Mouse (Mus musculus) fat pad, adult 2 months (tissue): ENCODE data around the gene Spred3.
"Not testable (repeated sequence)": the region's sequence is repeated elsewhere in the genome, so short reads cannot be mapped to it uniquely, and the experiment has no call there.

Experiments used
- DNase-seq: peaks from one replicate; pipeline ENCODE4 v3.0.0-alpha.2; 2011; ENCODE audit warnings: low read depth, low spot score; ENCODE audit errors: extremely low read depth

The Spred3 gene

DNA sequence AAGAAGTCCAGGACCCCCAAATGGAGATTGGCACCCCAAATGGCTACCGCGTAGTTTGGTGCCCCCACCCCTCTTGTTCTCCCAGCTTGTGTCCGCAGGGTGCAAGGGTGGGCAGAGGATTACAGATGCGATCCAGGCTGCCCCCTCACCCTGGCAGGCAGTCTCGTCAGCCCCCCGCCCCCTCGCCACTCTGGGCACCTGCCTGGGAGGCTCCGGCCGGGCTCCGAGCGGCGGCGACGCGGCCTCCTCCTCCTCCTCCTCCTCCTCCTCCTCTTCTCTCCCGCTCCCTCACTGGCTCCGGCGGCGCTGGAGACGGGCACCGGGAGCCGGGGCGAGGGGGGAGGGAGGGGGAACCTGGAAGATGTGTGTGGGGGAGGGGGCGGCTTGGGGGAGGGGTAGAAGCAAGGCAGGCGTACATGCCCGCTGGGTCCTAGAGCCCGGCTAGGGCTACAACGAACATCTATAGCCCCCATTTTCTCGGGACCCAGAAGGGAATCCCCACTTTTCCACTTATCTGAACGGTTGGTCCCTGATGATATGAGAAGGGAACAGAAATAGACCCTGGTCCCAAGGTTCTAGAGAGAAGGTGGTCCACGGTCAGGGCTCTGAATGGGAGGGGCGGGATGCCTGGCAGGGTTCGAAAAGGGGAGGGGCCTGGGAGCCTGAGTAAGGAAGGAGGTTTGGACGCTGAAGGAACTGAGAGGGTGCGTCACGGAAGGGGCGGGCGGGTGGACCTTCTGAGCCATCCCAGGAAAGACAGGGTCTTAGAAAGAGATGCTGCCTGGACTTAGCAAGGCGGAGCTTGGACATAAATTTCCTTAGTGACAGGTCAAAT is 763 bp downstream of the Spred3 start:
- DNase-seq: no peak

DNA sequence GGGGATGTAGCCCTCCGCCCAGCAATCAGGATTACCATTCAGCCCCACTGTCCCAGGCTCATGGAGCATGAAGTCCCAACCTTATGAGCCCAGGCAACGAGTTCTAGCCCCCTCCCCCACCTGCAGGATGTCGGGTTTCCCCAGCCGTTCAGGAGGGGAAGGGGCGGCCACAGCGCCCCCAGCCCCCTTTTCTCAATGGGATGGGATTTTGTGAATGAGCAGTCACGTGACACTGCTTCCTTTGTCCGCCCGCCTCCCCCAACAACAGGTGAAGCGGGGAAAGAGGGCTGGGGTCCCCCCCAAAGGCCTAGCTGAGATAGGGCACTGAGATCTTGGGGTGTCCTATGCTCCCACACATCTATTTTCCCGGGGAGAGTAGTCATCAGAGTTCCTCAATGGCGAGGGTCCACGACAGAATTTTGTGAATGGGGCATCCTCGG is 1.4 kb downstream of the Spred3 start:
- DNase-seq: no peak

DNA sequence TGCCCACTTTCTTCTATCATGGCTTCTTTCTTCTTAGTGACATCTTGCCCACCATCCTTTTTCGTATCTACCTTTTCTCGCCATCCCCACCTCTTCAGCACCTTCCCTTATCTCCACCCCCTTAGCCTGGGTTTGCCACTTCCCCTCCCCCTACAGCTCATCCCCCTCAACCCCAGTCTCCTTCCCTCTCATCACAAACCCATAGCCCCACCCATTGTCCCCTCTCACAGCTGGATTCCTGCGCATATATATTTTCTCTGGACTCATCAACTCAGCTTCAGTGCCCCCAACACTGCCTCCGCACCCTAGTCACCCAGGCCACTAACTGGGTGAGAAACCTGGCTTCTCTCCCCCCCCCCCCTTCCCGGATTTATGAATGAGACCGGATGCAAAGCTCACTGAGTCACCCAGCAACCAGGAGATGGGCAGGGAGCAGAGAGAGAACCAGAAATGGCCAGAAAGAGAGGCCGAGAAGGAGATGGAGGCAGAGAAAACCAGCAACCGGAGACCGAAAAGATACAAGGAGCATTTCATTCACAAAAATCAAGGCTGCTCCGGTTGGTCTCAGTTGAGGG is 2.0 kb downstream of the Spred3 start:
- no peak for DNase-seq

DNA sequence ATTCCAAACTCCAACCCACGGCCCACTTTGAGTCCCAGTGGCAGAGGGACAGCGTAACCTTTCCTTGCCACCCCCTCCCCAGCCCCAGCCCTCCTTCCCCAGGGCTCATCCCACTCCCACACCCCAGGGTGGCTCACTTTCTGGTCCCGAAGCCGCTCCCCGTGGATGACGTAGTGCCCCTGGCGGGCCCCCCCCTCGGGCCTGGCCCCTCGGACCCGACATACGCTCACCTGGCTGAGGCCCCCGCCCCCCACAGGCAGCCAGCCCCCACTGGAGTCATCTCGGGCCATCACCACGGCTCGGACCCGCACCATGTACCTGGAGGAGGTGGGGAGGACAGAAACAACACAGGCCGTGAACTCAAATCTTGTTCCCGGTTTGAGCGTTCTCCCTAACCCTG is 2.6 kb downstream of the Spred3 start:
- no peak for DNase-seq

DNA sequence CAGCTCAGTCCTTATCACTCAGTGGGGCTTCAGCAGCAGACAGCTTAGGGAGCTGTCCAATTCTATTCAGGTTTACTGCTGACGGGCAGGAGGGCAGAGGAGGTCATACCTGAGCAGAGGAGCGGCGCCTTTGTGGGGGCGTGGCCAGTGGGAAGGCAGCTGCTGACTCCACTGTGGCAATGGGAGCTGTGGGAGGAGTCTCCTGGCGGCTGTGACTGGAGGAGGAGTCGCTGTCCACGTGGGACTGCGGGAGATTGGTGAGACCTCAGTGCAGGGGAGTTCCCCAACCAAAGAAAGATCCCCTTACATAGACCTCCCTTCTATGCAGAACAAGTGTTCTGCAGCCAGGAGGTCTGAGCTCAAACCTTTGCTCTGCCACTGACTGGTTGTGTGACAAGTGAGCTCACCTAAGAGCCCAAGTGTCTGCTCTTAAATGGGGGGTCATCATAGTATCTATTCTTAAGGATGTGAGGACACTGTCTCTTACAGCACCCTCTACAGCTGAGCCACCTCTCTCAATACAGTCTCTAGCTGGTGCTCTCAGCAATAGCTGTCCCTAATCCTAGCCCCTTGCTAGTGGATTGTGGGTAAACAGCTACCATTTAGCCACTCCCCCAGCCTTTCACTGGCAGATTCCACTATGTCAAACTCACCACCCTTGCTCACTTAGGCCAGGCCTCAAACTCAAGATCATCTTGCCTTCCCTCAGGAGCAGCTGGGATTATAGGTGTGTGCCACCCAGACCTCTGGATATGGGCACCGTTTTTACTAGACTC is 7.3 kb downstream of the Spred3 start:
- DNase-seq: no peak

DNA sequence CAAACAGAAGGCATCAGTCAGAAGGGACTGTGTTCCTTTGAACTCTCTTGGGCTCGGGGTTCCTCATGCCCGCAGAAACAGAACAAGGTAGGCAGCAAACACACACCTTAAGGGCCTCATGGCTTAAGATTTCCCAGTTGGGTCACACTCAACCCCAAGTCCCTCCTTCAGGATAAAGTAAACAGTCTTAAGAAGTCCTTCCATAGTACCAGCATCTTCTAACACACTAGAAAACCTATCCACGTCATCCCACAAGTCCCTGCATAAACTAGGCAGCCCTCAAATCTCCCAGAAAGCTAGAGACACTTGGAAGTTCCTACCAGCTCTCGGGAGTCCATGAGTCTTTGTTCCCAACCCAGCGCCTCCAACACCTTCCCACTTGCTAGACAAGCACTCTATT is 7.9 kb downstream of the Spred3 start:
- DNase-seq: no peak

DNA sequence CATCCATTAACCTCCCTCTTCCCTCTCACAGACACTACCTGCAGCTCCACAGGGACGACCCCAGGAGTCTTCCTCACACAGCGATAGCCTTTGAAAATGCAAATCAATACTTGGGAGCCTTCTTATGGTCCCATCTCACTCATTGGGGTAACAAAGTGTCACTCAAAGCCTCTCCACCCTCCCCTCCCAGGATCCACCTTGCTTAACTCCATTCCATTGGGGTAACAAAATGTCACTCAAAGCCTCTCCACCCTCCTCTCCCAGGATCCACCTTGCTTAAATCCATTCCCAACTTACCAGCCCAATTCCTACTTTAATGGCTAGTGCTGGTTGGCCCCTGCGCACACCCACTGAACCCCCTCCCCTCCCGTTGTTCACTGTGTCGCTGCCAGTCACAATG is 11.9 kb downstream of the Spred3 start:
- DNase-seq: no peak

DNA sequence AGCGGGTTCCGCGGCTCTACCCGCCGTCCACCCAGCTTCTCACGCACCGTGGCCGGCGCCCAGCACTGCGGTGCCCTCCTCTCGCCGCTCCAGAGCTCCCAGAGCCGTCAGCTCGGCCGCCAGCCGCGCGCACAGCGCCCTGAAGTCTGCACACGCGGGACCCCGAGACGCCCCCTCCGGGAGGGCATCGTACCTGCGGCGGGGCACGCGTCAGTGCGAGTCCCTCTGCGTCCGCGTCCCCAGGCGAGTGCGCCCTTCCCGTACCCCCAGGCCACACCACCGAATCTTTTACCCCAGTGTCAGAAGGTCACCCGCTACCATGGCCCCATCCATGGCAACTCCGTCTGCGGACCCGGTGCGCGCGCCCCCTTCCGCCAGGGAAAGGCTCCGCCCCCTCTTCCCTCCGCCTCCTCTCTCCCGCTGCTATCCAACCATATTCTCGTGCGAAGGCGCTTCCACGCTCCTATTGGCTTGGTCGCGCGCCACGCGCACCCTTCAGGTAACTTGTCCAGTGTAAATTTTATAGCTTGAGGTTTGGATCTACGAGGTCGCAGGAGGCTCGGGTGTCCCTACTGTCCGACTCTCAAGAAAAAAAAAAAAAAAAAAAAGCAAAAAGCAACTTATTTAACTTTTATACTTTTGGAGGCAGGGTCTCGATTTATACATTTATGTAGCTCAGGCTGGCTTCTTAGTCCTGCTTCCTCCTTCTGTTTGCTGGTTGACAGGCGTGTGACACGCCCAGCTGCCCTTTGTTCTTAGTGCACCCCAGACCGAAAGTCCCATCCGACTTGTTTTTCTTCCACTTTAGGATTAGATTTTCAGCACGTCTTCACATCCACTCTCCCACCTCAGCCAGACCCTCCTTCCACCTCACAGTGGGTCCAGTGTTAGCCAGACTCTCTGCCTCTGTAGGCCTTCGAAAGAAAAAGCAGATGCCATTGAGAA is 14.1 kb downstream of the Spred3 start, which contains the start of gene Fam98c:
Fam98c (minus strand) TSS at position 397 of the 945 bp plus-strand sequence.
- DNase-seq: no peak

DNA sequence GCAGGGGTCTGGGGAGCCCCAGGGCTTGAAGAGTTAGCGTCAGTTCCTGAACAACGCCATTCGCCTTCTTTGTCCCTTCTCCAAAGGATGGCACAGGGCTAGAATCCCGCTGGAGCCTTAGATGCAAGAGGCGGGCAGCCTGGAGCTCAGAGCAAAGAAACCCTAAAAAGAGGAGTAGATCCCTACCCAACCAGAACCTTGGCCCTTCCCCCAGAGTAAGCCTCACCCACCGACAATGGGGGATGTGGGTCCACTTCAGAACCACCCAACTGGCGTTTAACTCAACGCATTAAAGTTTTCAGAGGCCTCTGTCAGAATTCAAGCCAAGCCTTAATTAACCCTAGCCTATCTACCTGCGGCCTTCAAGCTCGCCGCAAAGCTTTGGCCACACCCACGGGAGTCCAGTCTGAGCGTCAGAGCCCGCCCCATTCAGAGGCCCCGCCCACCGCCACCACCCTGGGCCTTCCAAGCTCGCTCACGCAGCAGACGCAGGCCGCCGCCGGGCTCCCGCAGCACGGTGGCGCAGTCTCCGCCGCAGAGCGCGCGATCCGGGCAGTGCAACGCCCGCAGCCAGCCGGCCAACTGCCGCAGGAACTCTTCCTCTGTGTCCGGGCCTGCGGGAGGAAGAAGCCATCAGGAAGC is 14.9 kb downstream of the Spred3 start:
- no peak for DNase-seq

DNA sequence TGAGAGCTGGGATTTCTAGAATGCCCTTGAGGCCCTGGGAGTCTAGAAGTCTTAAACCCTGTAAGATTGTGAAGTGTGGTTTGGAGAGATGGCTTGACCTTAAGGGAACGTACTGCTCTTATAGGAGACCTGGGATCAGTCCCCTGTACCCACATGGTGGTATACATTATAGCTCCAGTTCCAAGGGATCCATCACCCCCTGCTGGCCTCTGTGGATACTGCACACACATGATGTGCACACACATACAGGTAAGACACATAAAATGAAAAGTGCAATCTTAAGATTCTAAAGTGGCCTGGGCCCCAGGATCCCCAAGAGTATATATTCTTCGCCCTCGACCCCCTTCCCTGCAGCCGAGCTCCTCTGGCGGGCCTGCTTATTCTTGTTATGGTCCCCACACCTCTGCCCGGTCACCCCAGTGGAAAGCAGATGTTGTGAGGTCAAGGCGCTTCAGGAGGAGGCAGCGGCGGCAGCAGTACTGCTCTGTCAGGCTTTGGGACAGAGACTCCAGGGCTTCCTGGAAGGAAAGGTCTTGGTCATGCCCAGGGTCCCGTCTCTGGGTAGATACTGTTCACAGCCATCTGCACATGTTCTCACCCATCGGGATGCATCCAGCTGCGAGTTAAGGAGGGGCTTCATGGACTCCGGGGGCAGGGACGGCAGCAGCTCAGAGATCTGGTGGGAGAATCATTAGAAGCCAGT is 16.0 kb downstream of the Spred3 start:
- DNase-seq: no peak

DNA sequence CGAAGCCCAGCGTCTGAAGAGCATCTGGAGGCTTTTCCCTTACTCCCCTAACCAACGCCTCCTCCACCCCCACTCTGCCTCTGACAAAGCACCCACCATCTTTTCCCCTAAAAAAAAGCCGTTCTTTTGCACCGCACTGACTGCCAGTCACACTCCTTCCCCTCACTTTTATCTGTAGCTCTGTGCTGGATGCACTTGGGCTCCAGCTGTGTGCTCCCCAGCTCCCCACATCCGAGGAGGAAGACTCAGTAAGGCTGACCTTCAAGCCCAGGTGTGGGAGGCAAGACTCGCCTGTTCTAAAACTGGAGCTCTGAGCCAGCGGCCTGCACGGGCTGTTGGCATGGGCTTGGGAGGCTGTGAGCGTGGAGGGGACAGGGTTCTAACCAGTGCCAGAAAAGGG is 18.7 kb downstream of the Spred3 start:
- no peak for DNase-seq

DNA sequence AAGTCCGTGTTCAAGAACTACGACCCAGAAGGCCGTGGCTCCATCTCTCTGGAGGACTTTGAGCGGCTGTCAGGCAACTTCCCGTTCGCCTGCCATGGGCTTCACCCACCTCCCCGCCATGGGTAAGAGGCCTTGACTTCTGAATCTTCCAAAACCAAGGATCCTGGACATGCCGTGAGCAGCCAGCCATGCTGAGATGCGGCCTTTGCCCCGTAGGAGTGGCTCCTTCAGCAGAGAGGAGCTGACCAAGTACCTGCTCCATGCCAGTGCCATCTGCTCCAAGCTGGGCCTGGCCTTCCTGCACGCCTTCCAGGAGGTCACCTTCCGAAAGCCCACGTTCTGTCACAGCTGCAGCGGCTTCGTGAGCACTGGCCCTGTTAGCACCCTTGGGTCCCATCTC is 21.4 kb downstream of the Spred3 start:
- DNase-seq: no peak

DNA sequence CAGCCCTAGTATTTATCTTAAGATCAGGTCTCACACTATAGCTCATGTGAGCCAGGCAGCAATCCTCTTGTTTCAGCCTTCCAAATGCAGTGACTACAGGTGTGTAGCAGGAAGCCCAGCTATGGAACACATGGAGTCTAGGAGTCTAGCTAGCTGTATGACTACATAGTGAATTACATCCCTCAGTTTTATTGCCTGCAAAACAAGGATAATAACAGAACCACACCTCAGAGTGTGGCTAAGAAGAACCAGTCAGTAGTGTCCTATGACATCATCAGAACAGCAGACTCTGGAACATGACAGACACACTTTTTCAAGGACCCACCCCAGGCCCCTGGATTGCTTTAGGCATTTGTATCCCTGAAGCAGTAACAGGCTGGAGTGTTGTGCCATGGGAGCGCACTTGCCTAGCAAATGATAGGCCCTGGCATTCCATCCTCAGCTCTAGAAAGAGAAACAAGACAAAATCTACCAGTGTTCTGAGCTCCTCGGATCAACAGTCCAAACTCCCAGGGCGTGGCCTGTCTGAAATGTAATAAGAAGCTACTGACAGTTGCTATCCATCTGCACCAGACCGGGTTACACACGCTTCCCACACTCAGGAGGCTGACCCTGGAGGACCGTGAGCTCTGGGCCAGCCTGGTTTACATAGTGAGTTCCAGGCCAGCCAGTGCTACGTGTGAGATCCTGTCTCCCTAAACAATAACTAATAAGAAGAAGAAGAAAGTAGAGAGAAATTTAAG is 23.4 kb downstream of the Spred3 start:
- DNase-seq: no peak

DNA sequence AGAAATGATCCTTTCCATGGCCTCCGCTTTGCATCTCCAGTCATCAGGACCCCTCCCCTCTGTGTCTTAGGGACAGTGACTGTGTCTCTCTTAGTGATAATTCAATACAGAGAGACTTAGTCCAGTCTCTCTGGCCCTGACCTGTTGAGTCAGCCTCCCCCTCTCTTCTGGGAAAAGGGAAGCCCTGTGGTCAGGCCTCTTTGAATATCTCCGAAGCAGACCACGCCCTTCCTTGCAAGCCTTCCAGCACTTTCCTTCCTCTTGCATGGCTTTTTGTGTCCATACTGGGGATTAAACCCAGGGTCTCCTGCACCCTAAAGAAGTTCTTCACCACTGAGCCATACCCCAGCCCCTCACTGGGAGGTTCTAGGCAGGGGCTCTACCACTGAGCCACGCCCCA is 26.2 kb downstream of the Spred3 start:
- no peak for DNase-seq

DNA sequence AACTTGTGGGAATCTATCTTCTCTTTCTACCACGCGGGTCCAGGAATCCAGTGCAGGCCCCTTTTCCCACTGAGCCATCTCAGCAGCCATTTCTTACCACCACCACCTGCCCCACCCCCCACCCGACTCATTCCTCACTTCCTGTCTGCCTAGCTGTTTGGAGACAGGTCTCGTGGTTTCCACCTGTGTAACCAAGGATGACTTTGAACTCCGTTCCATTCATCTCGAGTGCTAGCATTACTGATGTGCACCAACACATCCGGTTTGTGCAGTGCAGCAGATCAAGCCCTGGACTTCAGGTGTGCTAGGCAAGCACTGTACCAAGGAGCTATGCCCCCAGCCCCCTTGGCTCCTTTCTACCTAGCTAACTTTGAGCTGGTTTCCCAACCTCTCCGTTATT is 28.8 kb downstream of the Spred3 start:
- DNase-seq: no peak

DNA sequence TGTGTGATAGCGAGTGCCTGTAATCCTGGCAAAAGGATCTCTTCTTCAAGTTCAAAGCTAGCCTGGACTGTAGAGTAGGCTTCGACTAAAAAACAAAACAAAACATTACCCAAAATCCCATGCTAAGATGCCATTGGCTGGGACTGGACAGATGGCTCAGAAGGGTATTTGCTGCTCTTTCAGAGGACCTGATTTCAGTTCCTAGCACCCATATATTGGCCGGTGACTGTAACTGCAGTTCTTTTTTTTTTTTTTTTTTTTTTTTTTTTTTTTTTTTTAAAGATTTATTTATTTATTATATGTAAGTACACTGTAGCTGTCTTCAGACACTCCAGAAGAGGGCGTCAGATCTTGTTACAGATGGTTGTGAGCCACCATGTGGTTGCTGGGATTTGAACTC is 31.0 kb downstream of the Spred3 start:
- DNase-seq: not testable (repeated sequence)

DNA sequence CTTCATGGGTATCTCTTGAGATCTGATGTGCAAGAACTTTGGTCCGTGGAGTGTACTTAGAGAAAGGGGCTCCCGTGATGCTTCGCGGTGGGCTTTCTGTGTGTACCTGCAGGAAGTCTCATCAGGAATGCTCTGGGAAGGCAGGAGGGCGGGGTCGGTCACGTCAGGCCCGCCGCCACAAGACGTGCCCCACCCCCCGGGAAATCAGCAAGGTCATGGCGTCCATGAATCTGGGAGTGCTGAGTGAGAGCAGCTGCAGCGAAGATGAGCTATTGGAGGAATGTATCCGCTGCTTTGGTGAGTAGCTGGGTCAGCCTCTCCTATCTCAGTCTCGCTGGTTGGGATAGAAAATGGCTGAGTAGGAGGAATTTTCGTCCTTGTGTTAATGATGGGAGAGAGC is 32.8 kb downstream of the Spred3 start:
- DNase-seq: no peak

DNA sequence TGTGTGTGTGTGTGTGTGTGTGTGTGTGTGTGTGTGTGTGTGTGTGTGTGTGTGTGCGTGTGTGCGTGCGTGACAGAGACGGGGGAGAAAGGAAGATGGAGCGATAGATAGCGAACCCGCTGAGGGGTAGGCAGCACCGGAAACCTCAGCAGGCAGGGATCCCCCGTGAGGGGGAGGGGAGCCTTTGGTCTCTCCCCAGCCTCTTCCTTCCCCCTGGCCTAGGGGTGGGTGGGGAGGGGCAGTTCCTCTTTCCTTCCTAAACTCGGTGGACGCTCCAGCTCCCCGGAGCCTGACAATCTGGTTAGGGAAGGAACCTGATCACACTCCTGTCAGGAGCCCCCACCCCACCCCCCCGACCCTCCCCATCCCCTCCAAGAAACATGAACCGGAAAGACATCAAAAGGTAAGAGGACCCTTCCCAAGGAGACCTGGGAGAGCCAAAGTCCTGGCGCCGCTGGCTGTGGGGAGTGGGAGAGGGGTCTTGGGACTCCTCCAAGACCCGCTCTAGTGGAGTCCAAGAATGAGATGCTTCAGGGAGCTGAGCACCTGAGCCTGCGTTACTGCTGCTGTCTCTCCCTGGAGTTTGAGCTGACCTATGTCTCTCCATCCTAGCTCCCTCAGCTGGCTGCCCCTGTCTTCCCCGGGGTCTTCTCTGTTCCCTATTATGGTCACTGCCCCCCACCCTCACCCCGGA is 35.4 kb downstream of the Spred3 start, which contains the start of gene Rasgrp4:
Rasgrp4 (plus strand) TSS at position 159 of the 694 bp plus-strand sequence.
- DNase-seq: no peak
